Mouse (Mus musculus): ENCODE data around the gene Acbd5. TPM values are rescaled to one million over a fixed set of nuclear protein-coding genes. Genes with fewer than 3 reads are reported as not detected.
"Not testable (repeated sequence)": the region's sequence is repeated elsewhere in the genome, so short reads cannot be mapped to it uniquely, and the experiment has no call there.

Gene Acbd5
- total RNA-seq (2015) (28.8 and 31.7 TPM in 2 replicates), total RNA-seq (2017) (47.4 and 48.7 TPM in 2 replicates)

GRCm38 (mm10) chr2:23067552-23068369, at the start of gene Acbd5:
TSS of gene Acbd5 (plus strand) at chr2:23068167.
- peak; percentile 78 for ATAC-seq (ENCODE audit: poor library complexity, severe bottlenecking)

- ATAC-seq (ENCODE audit: poor library complexity, severe bottlenecking): peak; percentile 58
Measured at GRCm38 (mm10) chr2:23019170-23019569, 48.8 kb upstream of the Acbd5 start.

GRCm38 (mm10) chr2:23021320-23021719, 46.6 kb upstream of the Acbd5 start:
- ATAC-seq (ENCODE audit: poor library complexity, severe bottlenecking): no peak

GRCm38 (mm10) chr2:23021721-23022120, 46.2 kb upstream of the Acbd5 start:
- peak; percentile 64 for ATAC-seq (ENCODE audit: poor library complexity, severe bottlenecking)

GRCm38 (mm10) chr2:23023023-23023422, 44.9 kb upstream of the Acbd5 start:
- no peak for ATAC-seq (ENCODE audit: poor library complexity, severe bottlenecking)

GRCm38 (mm10) chr2:23023714-23024282, 44.2 kb upstream of the Acbd5 start:
- ATAC-seq (ENCODE audit: poor library complexity, severe bottlenecking): peak; percentile 45; the same call in 1 of the 2 replicates

GRCm38 (mm10) chr2:23026379-23026778, 41.6 kb upstream of the Acbd5 start:
- no peak for ATAC-seq (ENCODE audit: poor library complexity, severe bottlenecking)

GRCm38 (mm10) chr2:23028826-23029225, 39.1 kb upstream of the Acbd5 start:
- no peak for ATAC-seq (ENCODE audit: poor library complexity, severe bottlenecking)

GRCm38 (mm10) chr2:23030631-23031030, 37.3 kb upstream of the Acbd5 start:
- ATAC-seq (ENCODE audit: poor library complexity, severe bottlenecking): no peak

GRCm38 (mm10) chr2:23034692-23035435, 33.1 kb upstream of the Acbd5 start:
- ATAC-seq (ENCODE audit: poor library complexity, severe bottlenecking): no peak

- no peak for ATAC-seq (ENCODE audit: poor library complexity, severe bottlenecking)
Measured at GRCm38 (mm10) chr2:23035467-23035866, 32.5 kb upstream of the Acbd5 start.

GRCm38 (mm10) chr2:23039082-23040000, 28.6 kb upstream of the Acbd5 start:
- peak; percentile 62 for ATAC-seq (ENCODE audit: poor library complexity, severe bottlenecking)

GRCm38 (mm10) chr2:23040001-23040646, 27.8 kb upstream of the Acbd5 start, which contains the start of gene Abi1:
TSS of gene Abi1 (minus strand) at chr2:23040241.
- ATAC-seq (ENCODE audit: poor library complexity, severe bottlenecking): peak; percentile 85

GRCm38 (mm10) chr2:23040690-23041089, 27.3 kb upstream of the Acbd5 start:
- not testable (repeated sequence) for ATAC-seq (ENCODE audit: poor library complexity, severe bottlenecking)

GRCm38 (mm10) chr2:23041457-23041856, 26.5 kb upstream of the Acbd5 start:
- peak; percentile 48 for ATAC-seq (ENCODE audit: poor library complexity, severe bottlenecking)

GRCm38 (mm10) chr2:23042189-23042588, 25.8 kb upstream of the Acbd5 start:
- ATAC-seq (ENCODE audit: poor library complexity, severe bottlenecking): no peak

- no peak for ATAC-seq (ENCODE audit: poor library complexity, severe bottlenecking)
Measured at GRCm38 (mm10) chr2:23045703-23046102, 22.3 kb upstream of the Acbd5 start.

GRCm38 (mm10) chr2:23048006-23048405, 20.0 kb upstream of the Acbd5 start:
- peak; percentile 22; the same call in 1 of the 2 replicates for ATAC-seq (ENCODE audit: poor library complexity, severe bottlenecking)

GRCm38 (mm10) chr2:23051890-23052289, 16.1 kb upstream of the Acbd5 start:
- no peak for ATAC-seq (ENCODE audit: poor library complexity, severe bottlenecking)

- peak; percentile 99 for ATAC-seq (ENCODE audit: poor library complexity, severe bottlenecking)
Measured at GRCm38 (mm10) chr2:23052523-23052922, 15.4 kb upstream of the Acbd5 start.
